Mouse (Mus musculus): ENCODE results near the gene Ttll2.
"Not testable (repeated sequence)": the region's sequence is repeated elsewhere in the genome, so short reads cannot be mapped to it uniquely, and the experiment has no call there.

Gene Ttll2

DNA sequence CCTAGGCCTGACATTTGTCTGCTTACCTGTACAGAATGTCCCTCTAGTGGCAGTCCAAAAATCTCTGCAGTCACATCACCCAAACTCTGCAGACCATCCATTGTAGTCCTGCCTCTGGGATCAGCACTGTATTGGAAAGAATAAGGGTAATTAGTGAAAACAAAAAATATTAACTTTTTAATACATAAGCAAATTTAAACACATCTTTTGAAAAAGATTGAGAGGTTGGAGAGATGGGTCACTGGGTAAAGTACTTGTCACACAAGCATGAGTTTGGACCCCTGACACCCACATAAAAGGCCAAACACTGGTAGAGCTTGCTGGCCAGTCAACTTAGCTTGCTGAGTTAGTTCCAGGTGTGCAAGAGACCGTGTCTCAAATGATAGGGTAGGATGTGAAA is at the start of gene Ttll2:
Gene Ttll2, minus strand, starts transcription at position 101 of the 400 bp plus-strand sequence.
- not testable (repeated sequence) for DNase-seq (ENCODE audit: low spot score)

GRCm38 (mm10) chr17:7399770-7400169 is 47.3 kb upstream of the Ttll2 start:
- not testable (repeated sequence) for DNase-seq (ENCODE audit: low spot score)

GRCm38 (mm10) chr17:7398198-7398847 is 45.8 kb upstream of the Ttll2 start:
- DNase-seq (ENCODE audit: low spot score) = not testable (repeated sequence)

GRCm38 (mm10) chr17:7397079-7397478 is 44.6 kb upstream of the Ttll2 start:
- not testable (repeated sequence) for DNase-seq (ENCODE audit: low spot score)

DNA sequence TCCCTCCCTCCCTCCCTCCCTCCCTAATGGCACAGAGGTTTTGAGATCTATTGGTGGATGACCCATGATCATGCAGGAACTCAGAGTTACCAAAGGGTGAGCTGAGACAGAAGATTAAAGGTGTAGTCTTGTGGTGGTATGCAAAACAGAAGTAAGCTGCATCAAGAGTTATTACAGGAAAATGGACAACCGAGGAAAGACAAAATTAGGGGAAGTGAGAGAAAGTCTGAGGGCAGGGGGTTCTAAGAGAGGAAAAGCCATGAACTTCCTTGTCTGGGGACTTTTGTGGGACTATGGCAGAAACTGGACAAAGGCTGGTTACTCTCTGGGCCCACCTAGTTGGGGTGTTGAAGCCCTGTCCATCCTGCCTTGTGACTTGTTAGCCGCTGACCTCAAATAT is 43.8 kb upstream of the Ttll2 start:
- DNase-seq (ENCODE audit: low spot score) = not testable (repeated sequence)

DNA sequence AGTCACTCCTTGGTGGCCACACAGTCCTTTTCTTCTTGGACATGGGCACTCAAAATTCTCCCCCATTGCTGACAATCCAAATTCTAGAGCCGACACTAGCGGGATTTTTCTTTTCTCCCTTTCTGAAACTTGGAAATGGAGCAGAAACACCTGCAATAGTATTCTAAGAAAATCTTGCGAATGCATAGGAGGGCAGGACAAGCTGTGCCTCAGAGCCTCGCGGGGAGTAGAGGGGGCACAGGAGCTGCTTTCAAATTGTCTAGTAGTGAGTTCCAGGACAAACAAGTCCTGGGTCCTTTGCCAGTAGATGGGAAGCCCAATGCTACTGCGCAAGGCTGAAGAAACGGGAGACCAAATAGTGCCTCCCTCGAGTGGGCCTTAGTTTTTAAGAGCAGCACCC is 43.2 kb upstream of the Ttll2 start:
- DNase-seq (ENCODE audit: low spot score) = not testable (repeated sequence)

DNA sequence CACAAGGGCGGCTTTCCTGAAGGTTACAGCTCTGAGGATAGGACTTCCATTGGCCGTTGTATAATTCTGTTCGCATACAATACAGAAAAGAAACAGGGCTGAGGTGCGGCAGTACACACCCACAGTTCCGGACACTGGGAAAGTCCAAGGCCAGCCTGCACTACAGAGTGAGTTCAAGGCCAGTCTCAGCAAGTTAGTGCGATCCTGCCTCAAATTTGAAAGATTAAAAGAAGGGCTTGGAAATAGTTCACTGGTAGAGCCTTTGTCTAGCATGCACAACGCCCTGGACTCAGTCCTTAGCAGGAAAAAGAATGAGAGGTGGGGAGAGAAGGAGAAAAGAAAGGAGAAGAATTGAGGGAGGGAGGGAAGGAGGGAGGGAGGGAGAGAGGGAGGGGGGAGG is 42.6 kb upstream of the Ttll2 start:
- DNase-seq (ENCODE audit: low spot score) = not testable (repeated sequence)

DNA sequence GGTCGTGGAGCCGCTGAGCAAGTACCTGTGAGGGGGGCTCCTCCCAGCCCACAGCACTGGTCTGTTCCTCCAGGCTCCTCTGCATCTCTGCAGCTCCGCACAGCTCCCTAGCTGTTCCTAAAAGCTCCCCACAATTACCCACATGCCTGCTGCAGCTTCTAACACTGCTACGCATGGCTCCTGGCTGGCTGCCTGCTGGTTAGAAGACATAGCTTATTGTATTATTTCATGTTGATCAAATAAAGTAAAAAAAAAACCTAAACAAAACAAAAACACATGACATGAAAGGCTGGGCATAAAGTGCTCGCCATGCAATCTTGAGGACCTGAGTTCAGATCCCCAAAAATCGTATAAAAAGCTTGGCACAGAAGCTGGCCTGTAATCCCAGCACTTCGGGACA is 37.4 kb upstream of the Ttll2 start:
- DNase-seq (ENCODE audit: low spot score) = not testable (repeated sequence)

DNA sequence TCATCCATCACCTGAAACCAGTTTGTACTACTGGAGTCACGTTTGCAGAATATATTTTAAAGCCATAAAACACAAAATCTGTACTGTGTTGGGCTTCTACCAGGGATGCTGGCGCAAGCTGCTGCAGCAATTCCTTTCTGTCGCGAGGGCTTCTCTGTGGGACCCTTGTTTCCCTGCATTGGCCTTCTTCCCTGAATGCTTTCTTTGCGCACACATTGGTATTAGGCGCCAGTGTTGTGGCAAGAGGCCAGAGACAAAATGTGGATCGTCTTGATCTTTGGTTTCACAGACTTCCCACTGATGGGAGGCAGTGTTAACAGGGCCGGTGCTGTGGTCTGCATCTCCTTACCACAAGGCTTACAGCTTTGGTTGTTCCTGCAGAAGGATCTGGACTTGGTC is 36.5 kb upstream of the Ttll2 start:
- not testable (repeated sequence) for DNase-seq (ENCODE audit: low spot score)

- DNase-seq (ENCODE audit: low spot score) = not testable (repeated sequence)
Measured at GRCm38 (mm10) chr17:7388341-7388957, 36.0 kb upstream of the Ttll2 start.

GRCm38 (mm10) chr17:7386016-7386415 is 33.5 kb upstream of the Ttll2 start:
- DNase-seq (ENCODE audit: low spot score) = not testable (repeated sequence)

DNA sequence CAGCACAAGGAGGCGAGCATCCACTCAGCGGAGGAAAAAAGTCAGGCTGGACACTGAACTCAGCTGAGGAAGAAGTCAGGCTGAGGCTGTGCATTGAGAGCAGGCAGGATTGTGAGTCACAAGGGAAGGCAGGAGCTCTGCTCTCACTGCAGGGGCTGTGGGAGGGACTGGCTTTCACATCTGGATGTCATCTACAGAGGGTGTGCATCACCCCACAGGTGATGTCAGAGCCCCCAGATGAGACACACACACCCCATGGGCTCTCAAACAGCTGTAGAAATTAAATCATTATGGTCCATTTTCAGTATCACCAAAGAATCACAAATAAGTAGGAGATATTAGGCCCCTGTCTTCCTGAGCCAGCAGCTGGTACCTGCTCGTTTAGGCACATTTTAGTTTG is 32.9 kb upstream of the Ttll2 start, which contains the start of gene Unc93a2:
Gene Unc93a2, minus strand, starts transcription at position 101 of the 400 bp plus-strand sequence.
- not testable (repeated sequence) for DNase-seq (ENCODE audit: low spot score)

- not testable (repeated sequence) for DNase-seq (ENCODE audit: low spot score)
Measured at GRCm38 (mm10) chr17:7383167-7384143, 31.0 kb upstream of the Ttll2 start.

DNA sequence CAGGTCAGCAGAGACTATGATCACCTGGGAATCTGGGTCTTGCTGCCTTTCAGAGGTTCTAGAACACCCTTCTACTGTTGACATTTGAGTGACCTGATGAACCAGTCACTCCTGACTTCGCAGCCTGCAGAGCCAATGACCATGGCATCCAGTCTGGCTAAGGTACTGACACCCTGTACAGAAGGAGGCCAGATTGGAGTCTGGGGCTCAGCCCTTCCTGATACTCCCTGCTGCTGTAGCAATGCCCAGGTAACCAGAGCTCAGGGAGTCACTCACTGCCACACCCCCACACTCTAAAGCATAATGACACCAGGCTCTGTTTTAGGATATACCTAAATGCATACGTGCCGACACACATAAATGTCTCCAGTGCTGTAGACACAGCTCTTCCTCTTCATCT is 30.2 kb upstream of the Ttll2 start:
- not testable (repeated sequence) for DNase-seq (ENCODE audit: low spot score)

DNA sequence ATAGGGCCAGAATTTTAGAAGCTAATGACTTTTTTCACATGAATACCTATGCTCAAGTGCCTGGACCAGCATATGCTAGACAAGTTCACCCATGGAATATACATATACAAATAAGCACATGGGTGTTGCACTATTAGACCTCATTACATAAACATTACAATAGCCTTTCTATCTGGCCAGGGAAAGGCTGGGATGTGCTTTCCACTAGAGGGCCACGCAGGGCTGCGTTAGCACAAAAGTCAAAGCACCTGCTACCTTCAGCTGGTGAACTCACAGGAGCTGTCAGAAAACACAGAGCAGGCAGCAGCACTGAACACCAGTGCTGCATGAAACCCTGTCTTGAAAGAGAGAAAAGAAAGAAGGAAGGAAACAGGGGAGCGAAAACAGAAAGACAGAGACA is 25.4 kb upstream of the Ttll2 start:
- DNase-seq (ENCODE audit: low spot score) = not testable (repeated sequence)

DNA sequence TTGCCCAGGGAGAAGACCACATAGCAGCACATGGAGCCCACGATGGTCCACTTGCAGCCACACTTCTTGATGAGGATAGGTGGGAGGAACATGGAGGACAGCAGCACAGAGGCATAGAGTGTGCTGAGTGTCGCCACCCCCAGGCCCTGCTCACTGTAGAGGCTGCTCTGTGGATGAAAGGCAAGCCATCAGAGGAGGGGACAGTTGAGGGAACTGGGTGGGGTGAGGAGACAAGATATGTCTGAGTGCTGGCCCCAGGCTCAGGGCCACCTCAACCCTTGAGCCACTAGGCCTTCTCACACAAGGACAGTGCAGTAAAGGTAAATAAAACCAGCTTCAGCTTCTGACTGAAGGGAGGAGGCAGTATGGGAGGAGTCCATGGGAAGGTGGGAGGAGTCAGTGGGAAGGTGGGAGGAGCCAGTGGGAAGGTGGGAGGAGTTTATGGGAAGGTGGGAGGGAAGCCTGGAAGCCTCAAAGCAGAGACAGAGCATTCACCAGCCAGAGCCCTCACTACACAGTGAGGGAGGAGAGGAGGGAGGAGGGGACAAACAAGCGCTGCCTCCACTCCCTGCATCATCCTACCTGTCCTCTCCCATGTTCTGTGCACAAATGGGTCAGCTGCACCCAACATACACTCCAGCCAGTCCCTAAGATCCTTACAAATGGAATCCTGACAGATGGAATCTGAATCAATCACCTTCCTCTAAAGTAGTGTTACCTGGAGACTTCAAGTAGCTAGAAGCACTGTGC is 24.6 kb upstream of the Ttll2 start:
- not testable (repeated sequence) for DNase-seq (ENCODE audit: low spot score)

DNA sequence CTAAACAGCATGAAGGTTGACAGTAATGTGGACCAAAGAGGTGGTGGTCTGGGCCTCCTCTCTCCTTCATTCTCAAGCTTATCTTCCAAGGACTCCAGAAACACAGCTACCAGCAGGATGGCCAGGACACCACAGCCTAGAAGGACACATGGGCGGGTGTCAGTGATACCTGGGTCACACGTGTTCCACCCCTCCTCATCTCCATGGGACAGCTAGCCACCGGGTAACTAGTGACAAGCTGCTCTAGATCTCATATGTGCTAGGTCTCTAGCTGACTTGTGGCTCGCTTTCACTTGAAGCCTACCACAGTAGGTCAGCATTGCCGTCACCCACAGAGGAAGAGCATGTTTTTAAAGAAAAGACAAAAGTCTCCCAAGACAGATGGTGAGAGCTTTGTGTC is 19.4 kb upstream of the Ttll2 start, which contains the start of gene Gm49630:
Gene Gm49630, minus strand, starts transcription at position 101 of the 400 bp plus-strand sequence.
- not testable (repeated sequence) for DNase-seq (ENCODE audit: low spot score)

DNA sequence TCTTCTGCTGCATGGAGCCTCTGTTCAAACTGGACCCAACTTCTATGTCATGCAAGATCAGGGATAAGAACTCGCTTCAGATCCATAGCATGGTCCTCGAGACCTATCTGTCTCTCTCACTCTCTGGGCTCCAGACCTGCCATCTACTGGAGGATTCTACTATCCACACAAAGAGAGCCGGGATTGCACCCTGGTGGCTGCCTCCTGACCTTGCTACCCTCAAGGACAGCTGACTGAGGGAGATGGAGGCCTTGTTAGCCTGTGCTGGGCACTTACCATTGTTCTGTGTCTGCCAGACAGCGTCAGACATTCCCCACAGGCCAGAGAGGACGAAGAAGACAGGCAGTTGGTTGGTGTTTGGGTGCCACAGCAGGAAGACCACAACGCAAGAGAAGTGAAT is 16.9 kb upstream of the Ttll2 start:
- not testable (repeated sequence) for DNase-seq (ENCODE audit: low spot score)

- DNase-seq (ENCODE audit: low spot score) = not testable (repeated sequence)
Measured at GRCm38 (mm10) chr17:7366676-7367374, 14.3 kb upstream of the Ttll2 start.

DNA sequence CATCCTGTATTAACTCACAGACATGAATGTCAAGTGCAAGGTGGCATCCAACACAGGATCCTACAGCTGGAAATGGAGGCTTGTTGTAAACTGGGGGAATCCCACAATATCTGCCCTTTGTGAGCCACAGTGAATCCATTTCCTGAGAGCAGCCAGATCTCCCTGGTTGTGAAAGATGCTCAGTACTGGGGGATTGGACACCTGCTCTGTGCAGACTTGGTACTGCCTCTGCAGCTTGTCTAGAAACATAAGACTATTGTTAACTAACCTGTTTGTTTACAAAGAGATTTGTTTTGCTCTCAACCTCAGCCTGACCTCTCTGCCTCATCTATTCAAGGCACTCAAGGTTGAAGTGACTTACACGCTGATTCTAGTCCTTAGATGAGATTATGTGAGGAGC is 13.8 kb upstream of the Ttll2 start:
- DNase-seq (ENCODE audit: low spot score) = not testable (repeated sequence)

DNA sequence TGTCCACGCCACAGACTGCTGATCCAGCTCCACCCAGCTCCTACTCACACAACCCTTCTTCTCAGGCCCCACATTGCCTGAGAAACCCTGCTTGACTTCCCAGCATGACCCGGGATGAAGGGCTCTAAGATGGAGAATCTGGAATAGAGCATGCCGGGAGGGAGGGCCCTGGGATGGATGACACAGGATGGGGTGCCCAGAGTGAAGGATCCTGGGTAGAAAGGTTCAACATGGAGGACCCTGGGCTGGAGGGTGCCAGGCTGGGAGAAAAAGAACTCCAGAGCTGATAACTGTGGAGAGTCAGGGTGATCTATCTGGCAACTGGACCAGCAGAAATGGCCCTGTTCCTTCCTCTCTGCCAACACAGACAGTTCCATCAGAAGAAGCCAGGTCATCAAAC is 13.1 kb upstream of the Ttll2 start:
- not testable (repeated sequence) for DNase-seq (ENCODE audit: low spot score)
